ENCODE assay signal across 8 mouse cellular contexts in genomic region chr6:108606231-108606630, GRCm38 (mm10). TPM values are rescaled to one million over a fixed set of nuclear protein-coding genes. Genes with fewer than 3 reads are reported as not detected.
DNase-seq lines count a peak whose midpoint lies in the region; ATAC-seq lines count a peak whose summit lies in the region.
"Had no signal": no experiment of that assay in that cellular context is flagged by ENCODE, and none has a peak within 500 bp of the region (broad histone marks: within the 10 kb centered on the region; RNA-seq: fewer than 3 reads in every experiment).

No protein-coding gene starts in this region.

- H3K27me3 ChIP-seq in neural tube, embryonic 15.5 days (replicated peaks) = no peaks in the 10 kb centered on the region
- H3K27me3 ChIP-seq: limb, embryonic 12.5 days had no signal

- peaks cover 6% of the 10 kb centered on the region; the same call in 1 of the 2 replicates for H3K4me1 ChIP-seq in neural tube, embryonic 15.5 days

- H3K4me2 ChIP-seq in neural tube, embryonic 15.5 days = no peak overlapping the region
- H3K4me2 ChIP-seq: limb, embryonic 12.5 days had no signal

- intact Hi-C loops in gastrocnemius, postnatal 14 days (cut with DNase I; ENCODE audit: low total_unique reads) = no loop called here
- intact Hi-C loops in left cerebral cortex, postnatal 10 days (cut with DNase I) = no loop called here

- H3K9ac ChIP-seq in neural tube, embryonic 15.5 days (replicated peaks) = no peak overlapping the region
- H3K9ac ChIP-seq: limb, embryonic 12.5 days had no signal

- ATAC-seq in neural tube, embryonic 15.5 days (ENCODE audit: low FRiP score) = no peak

- no peaks in the 10 kb centered on the region for H3K9me3 ChIP-seq in neural tube, embryonic 15.5 days (replicated peaks)
- H3K9me3 ChIP-seq: limb, embryonic 12.5 days had no signal

- WGBS in neural tube, embryonic 15.5 days = 84% methylated on average over 8 of the region's 8 CpGs

- no peak overlapping the region for H3K27ac ChIP-seq in neural tube, embryonic 15.5 days (replicated peaks)
- H3K27ac ChIP-seq: limb, embryonic 12.5 days had no signal

- H3K4me3 ChIP-seq in neural tube, embryonic 15.5 days (replicated peaks) = no peak overlapping the region
- H3K4me3 ChIP-seq: limb, embryonic 12.5 days had no signal

- peak; percentile 88 to 96 for DNase-seq in adrenal gland, adult (ENCODE audit: inconsistent age in 2 of 2, low spot score in 1 of 2)
- DNase-seq in adrenal gland, postnatal 10 days = peak; percentile 87
- DNase-seq in gastrocnemius, postnatal 14 days = peak; percentile 28
- DNase-seq in left cerebral cortex, postnatal 10 days (ENCODE audit: extremely low spot score in 1 of 2, low spot score in 2 of 2) = peak; percentile 26 to 52
- DNase-seq in testis, postnatal 10 days (ENCODE audit: low spot score) = peak; percentile 48
- no peak for DNase-seq in thymus, postnatal 4 days

- H3K36me3 ChIP-seq in neural tube, embryonic 15.5 days = no peaks in the 10 kb centered on the region
- H3K36me3 ChIP-seq: limb, embryonic 12.5 days had no signal

RNA-seq across cellular contexts. Expression of gene Bhlhe40, which starts 54.2 kb away (rescaled TPM):
- 10 to 100 TPM; 47.0 to 94.0 TPM for total RNA-seq in adrenal gland, postnatal 10 days (2021)
- total RNA-seq in gastrocnemius, postnatal 14 days (2021) = 10 to 100 TPM; 30.2 to 51.0 TPM
- 10 to 100 TPM; 38.5 to 40.6 TPM for total RNA-seq in left cerebral cortex, postnatal 10 days (2021)
- polyA plus RNA-seq in neural tube, embryonic 15.5 days (2015; fragmentation: Nextera tagmentation; extraction: Ambion mirVana) = 5.3 and 8.5 TPM in 2 replicates
